8 mouse cellular contexts compared by ENCODE assay signal in the genomic region with DNA sequence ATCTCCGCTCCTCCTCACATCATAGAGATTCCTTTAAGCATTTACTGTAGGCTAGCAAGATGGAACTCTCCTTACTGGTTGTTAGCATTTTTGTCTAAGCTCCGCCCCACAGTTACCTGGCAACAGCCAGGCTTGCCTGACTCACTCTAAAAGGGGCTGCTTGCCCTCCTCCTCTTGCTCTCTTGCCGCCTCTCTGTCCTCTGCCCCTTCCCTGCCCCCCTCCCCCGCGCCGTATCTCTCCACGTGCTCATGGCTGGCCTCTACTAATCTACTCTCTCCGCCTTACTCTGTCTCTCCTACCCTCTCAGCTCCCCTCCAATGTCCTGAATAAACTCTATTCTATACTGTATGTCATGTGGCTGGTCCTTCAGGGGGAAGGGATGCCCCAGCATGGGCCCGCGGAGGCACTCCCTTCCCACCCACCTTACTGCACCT. TPM values are rescaled to one million over a fixed set of nuclear protein-coding genes. Genes with fewer than 3 reads are reported as not detected.
DNase-seq lines count a peak whose midpoint lies in the region; ATAC-seq lines count a peak whose summit lies in the region.

No protein-coding gene starts in this region.

- H3K9me3 ChIP-seq in hindbrain, embryonic 12.5 days (replicated peaks), result no peaks in the 10 kb centered on the region
- H3K9me3 ChIP-seq in midbrain, embryonic 13.5 days, result no peaks in the 10 kb centered on the region

- H3K4me1 ChIP-seq in hindbrain, embryonic 12.5 days, result peaks cover 16% of the 10 kb centered on the region
- H3K4me1 ChIP-seq in midbrain, embryonic 13.5 days (replicated peaks), result peaks cover 16% of the 10 kb centered on the region

- H3K4me3 ChIP-seq in hindbrain, embryonic 12.5 days, result peak overlapping the region; percentile 23
- peak overlapping the region; percentile 29 for H3K4me3 ChIP-seq in midbrain, embryonic 13.5 days (replicated peaks)

- 3% methylated on average over 10 of the region's 10 CpGs for WGBS in hindbrain, embryonic 12.5 days
- WGBS in midbrain, embryonic 13.5 days, result 2% methylated on average over 10 of the region's 10 CpGs

- H3K27me3 ChIP-seq in hindbrain, embryonic 12.5 days, result peaks cover 21% of the 10 kb centered on the region
- peaks cover 12% of the 10 kb centered on the region for H3K27me3 ChIP-seq in midbrain, embryonic 13.5 days

- H3K9ac ChIP-seq in hindbrain, embryonic 12.5 days, result no peak overlapping the region
- H3K9ac ChIP-seq in midbrain, embryonic 13.5 days (replicated peaks), result peak overlapping the region; percentile 36; the same call in 1 of the 2 replicates

- no peaks in the 10 kb centered on the region for H3K36me3 ChIP-seq in hindbrain, embryonic 12.5 days
- no peaks in the 10 kb centered on the region for H3K36me3 ChIP-seq in midbrain, embryonic 13.5 days

- H3K4me2 ChIP-seq in hindbrain, embryonic 12.5 days (replicated peaks), result peak overlapping the region; percentile 53
- peak overlapping the region; percentile 57 for H3K4me2 ChIP-seq in midbrain, embryonic 13.5 days (replicated peaks)

- no peak overlapping the region for H3K27ac ChIP-seq in hindbrain, embryonic 12.5 days
- no peak overlapping the region; the same call in 1 of the 2 replicates for H3K27ac ChIP-seq in midbrain, embryonic 13.5 days

- intact Hi-C loops in left cerebral cortex, postnatal 14 days (cut with DNase I), result no loop called here

- peak; percentile 34 to 60 for DNase-seq in left cerebral cortex, postnatal 14 days (ENCODE audit: low spot score in 2 of 2)
- DNase-seq in left cerebral cortex, adult 18-20 months (ENCODE audit: low spot score in 2 of 2), result no peak
- peak; percentile 84 for DNase-seq in embryo, embryonic 10.5 days (ENCODE audit: low spot score)
- DNase-seq in adipocyte (ENCODE audit: low spot score), result no peak
- no peak for DNase-seq in urinary bladder, postnatal 10 days (ENCODE audit: low spot score)
- no peak for DNase-seq in lung, adult 18-20 months

- ATAC-seq in hindbrain, embryonic 12.5 days (ENCODE audit: low FRiP score), result peak; percentile 75
- ATAC-seq in midbrain, embryonic 13.5 days, result peak; percentile 89

RNA-seq across cellular contexts. Expression of gene Zfp644, which starts 59.9 kb away (rescaled TPM):
- 10 to 100 TPM; 85.2 to 87.0 TPM for total RNA-seq in left cerebral cortex, postnatal 14 days (2021)
- 100 to 1,000 TPM; 125 to 129 TPM for total RNA-seq in left cerebral cortex, adult 18-20 months (2021)
- polyA plus RNA-seq in hindbrain, embryonic 12.5 days (2016; fragmentation: Nextera tagmentation; extraction: Ambion mirVana), result 79.2 and 82.9 TPM in 2 replicates
- polyA plus RNA-seq in midbrain, embryonic 13.5 days (2015; fragmentation: Nextera tagmentation; extraction: Ambion mirVana), result 84.5 and 89.7 TPM in 2 replicates

Comparison
In these comparisons a context has a peak if more than half of its experiments do, and no peak if none do; other contexts are left out.
1. DNase-seq: peak in left cerebral cortex, postnatal 14 days (2 of 2) and embryo, embryonic 10.5 days (single experiment); none in left cerebral cortex, adult 18-20 months (0 of 2), adipocyte (single experiment), urinary bladder, postnatal 10 days (single experiment) and lung, adult 18-20 months (0 of 2).